11 mouse cellular contexts compared by ENCODE assay signal in genomic region chr16:33325704-33326455, GRCm38 (mm10). TPM values are rescaled to one million over a fixed set of nuclear protein-coding genes. Genes with fewer than 3 reads are reported as not detected.
DNase-seq lines count a peak whose midpoint lies in the region; ATAC-seq and TF ChIP-seq lines count a peak whose summit lies in the region.
"Had no signal": no experiment of that assay in that cellular context is flagged by ENCODE, and none has a peak within 500 bp of the region (broad histone marks: within the 10 kb centered on the region; RNA-seq: fewer than 3 reads in every experiment).

No protein-coding gene starts in this region.

- 39% methylated on average over 12 of the region's 12 CpGs for WGBS in lung, embryonic 16.5 days
- 26% methylated on average over 12 of the region's 12 CpGs for WGBS in embryonic facial prominence, embryonic 11.5 days
- 18% methylated on average over 12 of the region's 12 CpGs for WGBS in forebrain, postnatal 0 days
- WGBS in small intestine, adult 2 months: 27% methylated on average over 12 of the region's 12 CpGs
- 50% methylated on average over 12 of the region's 12 CpGs for WGBS in lung, postnatal 0 days

- no peak for TF ChIP-seq CTCF in forebrain, postnatal 0 days (IDR thresholded peaks at IDR 0.05; ENCODE audit: low read depth)
- no peak for TF ChIP-seq CTCF in small intestine, adult 2 months (IDR thresholded peaks at IDR 0.05; ENCODE audit: extremely low read depth, insufficient read length, insufficient replicate concordance, low read depth, low read length)
- no peak for TF ChIP-seq CTCF in lung, postnatal 0 days (IDR thresholded peaks at IDR 0.05)

- no peaks in the 10 kb centered on the region for H3K27me3 ChIP-seq in lung, embryonic 16.5 days (ENCODE audit: control insufficient read depth, insufficient read depth, low read depth, low read length)
- H3K27me3 ChIP-seq in embryonic facial prominence, embryonic 11.5 days (ENCODE audit: control insufficient read depth, insufficient read depth, low read length): no peaks in the 10 kb centered on the region
- H3K27me3 ChIP-seq in forebrain, postnatal 0 days (ENCODE audit: insufficient read depth, low read length): no peaks in the 10 kb centered on the region
- no peaks in the 10 kb centered on the region for H3K27me3 ChIP-seq in small intestine, adult 2 months (ENCODE audit: control insufficient read depth, insufficient read depth, low read length)
- H3K27me3 ChIP-seq in lung, postnatal 0 days (replicated peaks; ENCODE audit: insufficient read depth, low read length): no peaks in the 10 kb centered on the region
- H3K27me3 ChIP-seq: heart, embryonic 15.5 days had no signal

- no peak overlapping the region for H3K9ac ChIP-seq in lung, embryonic 16.5 days (ENCODE audit: low read length)
- H3K9ac ChIP-seq in embryonic facial prominence, embryonic 11.5 days (replicated peaks; ENCODE audit: low read length): no peak overlapping the region
- no peak overlapping the region for H3K9ac ChIP-seq in forebrain, postnatal 0 days
- no peak overlapping the region for H3K9ac ChIP-seq in lung, postnatal 0 days (replicated peaks; ENCODE audit: low read depth)
- H3K9ac ChIP-seq: heart, embryonic 15.5 days; liver, embryonic 12.5 days had no signal

- no peaks in the 10 kb centered on the region for H3K4me1 ChIP-seq in lung, embryonic 16.5 days (replicated peaks; ENCODE audit: control insufficient read depth, insufficient read depth, low read length)
- H3K4me1 ChIP-seq in embryonic facial prominence, embryonic 11.5 days (ENCODE audit: control insufficient read depth, insufficient read depth, low read length): no peaks in the 10 kb centered on the region
- no peaks in the 10 kb centered on the region for H3K4me1 ChIP-seq in forebrain, postnatal 0 days (ENCODE audit: insufficient read depth)
- H3K4me1 ChIP-seq in small intestine, adult 2 months (ENCODE audit: control insufficient read depth, insufficient read depth, insufficient read length, low read length): peaks cover 5% of the 10 kb centered on the region; the same call in 1 of the 2 replicates
- no peaks in the 10 kb centered on the region for H3K4me1 ChIP-seq in lung, postnatal 0 days (ENCODE audit: insufficient read depth, low read depth, low read length)
- H3K4me1 ChIP-seq: liver, embryonic 12.5 days had no signal

- no peaks in the 10 kb centered on the region for H3K36me3 ChIP-seq in lung, embryonic 16.5 days (ENCODE audit: control insufficient read depth, insufficient read depth, low read length)
- no peaks in the 10 kb centered on the region for H3K36me3 ChIP-seq in embryonic facial prominence, embryonic 11.5 days (replicated peaks; ENCODE audit: control insufficient read depth, insufficient read depth, low read depth, low read length)
- H3K36me3 ChIP-seq in forebrain, postnatal 0 days (ENCODE audit: insufficient read depth): no peaks in the 10 kb centered on the region
- H3K36me3 ChIP-seq in small intestine, adult 2 months (ENCODE audit: control insufficient read depth, insufficient read depth, low read length): no peaks in the 10 kb centered on the region
- H3K36me3 ChIP-seq in lung, postnatal 0 days (ENCODE audit: insufficient read depth, low read length): no peaks in the 10 kb centered on the region
- H3K36me3 ChIP-seq: heart, embryonic 15.5 days; liver, embryonic 12.5 days had no signal

- H3K9me3 ChIP-seq in lung, embryonic 16.5 days (ENCODE audit: control insufficient read depth, low read length): no peaks in the 10 kb centered on the region
- no peaks in the 10 kb centered on the region for H3K9me3 ChIP-seq in embryonic facial prominence, embryonic 11.5 days (replicated peaks; ENCODE audit: control insufficient read depth, low read length)
- no peaks in the 10 kb centered on the region for H3K9me3 ChIP-seq in forebrain, postnatal 0 days (ENCODE audit: low read length)
- H3K9me3 ChIP-seq in lung, postnatal 0 days (ENCODE audit: low read length): no peaks in the 10 kb centered on the region
- H3K9me3 ChIP-seq: heart, embryonic 15.5 days; liver, embryonic 12.5 days had no signal

- ATAC-seq in lung, embryonic 16.5 days (ENCODE audit: low read depth): peak; percentile 59; the same call in 1 of the 2 replicates
- ATAC-seq in embryonic facial prominence, embryonic 11.5 days (replicated peaks; ENCODE audit: insufficient number of reproducible peaks, low FRiP score, low TSS enrichment, low read depth): no peak
- ATAC-seq in forebrain, postnatal 0 days: 0 out of 2 replicates have a peak, but pooled peaks have one; percentile 27
- ATAC-seq in lung, postnatal 0 days: no peak
- ATAC-seq: liver, embryonic 12.5 days had no signal

- no peak for DNase-seq in lung, postnatal 10 days
- peak; percentile 53 for DNase-seq in embryonic facial prominence, embryonic 11.5 days (ENCODE audit: low spot score)
- no peak for DNase-seq in forebrain, postnatal 0 days
- no peak for DNase-seq in spleen, adult 18-20 months
- DNase-seq in lung, postnatal 0 days (ENCODE audit: low spot score): no peak
- no peak for DNase-seq in right cerebral cortex, postnatal 36 days (ENCODE audit: low spot score in 2 of 2)
- DNase-seq: kidney, adult 9 months had no signal

- TF ChIP-seq EP300 in lung, postnatal 0 days (IDR thresholded peaks at IDR 0.05): no peak

- TF ChIP-seq POLR2A in small intestine, adult 2 months (IDR thresholded peaks at IDR 0.05; ENCODE audit: low read depth, low read length): no peak

- H3K27ac ChIP-seq in lung, embryonic 16.5 days (ENCODE audit: low read length): no peak overlapping the region
- H3K27ac ChIP-seq in embryonic facial prominence, embryonic 11.5 days (replicated peaks; ENCODE audit: low read depth, low read length): no peak overlapping the region
- H3K27ac ChIP-seq in forebrain, postnatal 0 days (ENCODE audit: low read depth, low read length): no peak overlapping the region
- H3K27ac ChIP-seq in small intestine, adult 2 months (ENCODE audit: insufficient read depth, low read depth, low read length): peak overlapping the region; percentile 66
- no peak overlapping the region for H3K27ac ChIP-seq in lung, postnatal 0 days (ENCODE audit: low read length)
- H3K27ac ChIP-seq: heart, embryonic 15.5 days; liver, embryonic 12.5 days had no signal

- H3K4me2 ChIP-seq in lung, embryonic 16.5 days (ENCODE audit: low read depth, low read length): no peak overlapping the region; the same call in 1 of the 2 replicates
- H3K4me2 ChIP-seq in embryonic facial prominence, embryonic 11.5 days (ENCODE audit: low read depth, low read length): no peak overlapping the region
- no peak overlapping the region for H3K4me2 ChIP-seq in forebrain, postnatal 0 days (ENCODE audit: low read depth)
- H3K4me2 ChIP-seq in lung, postnatal 0 days (replicated peaks; ENCODE audit: low read depth, low read length): no peak overlapping the region
- H3K4me2 ChIP-seq: heart, embryonic 15.5 days; liver, embryonic 12.5 days had no signal

- no peak overlapping the region for H3K4me3 ChIP-seq in lung, embryonic 16.5 days (ENCODE audit: low read length)
- no peak overlapping the region for H3K4me3 ChIP-seq in embryonic facial prominence, embryonic 11.5 days (ENCODE audit: low read depth, low read length)
- H3K4me3 ChIP-seq in forebrain, postnatal 0 days (ENCODE audit: low read depth, low read length): no peak overlapping the region
- no peak overlapping the region for H3K4me3 ChIP-seq in small intestine, adult 2 months (ENCODE audit: low read depth, low read length)
- no peak overlapping the region for H3K4me3 ChIP-seq in lung, postnatal 0 days (ENCODE audit: low read depth, low read length)
- H3K4me3 ChIP-seq: heart, embryonic 15.5 days; liver, embryonic 12.5 days had no signal

RNA-seq across cellular contexts. Expression of gene Zfp148, which starts 54.8 kb away (rescaled TPM):
- 52.5 and 57.2 TPM in 2 replicates for polyA plus RNA-seq in lung, embryonic 16.5 days (2015; fragmentation: Nextera tagmentation; extraction: Ambion mirVana)
- polyA plus RNA-seq in embryonic facial prominence, embryonic 11.5 days (2014; fragmentation: Nextera tagmentation; extraction: Ambion mirVana): 51.8 and 52.9 TPM in 2 replicates
- 38.3 and 54.0 TPM in 2 replicates for total RNA-seq in forebrain, postnatal 0 days (2014; rRNA removed)
- 44.4 and 59.2 TPM in 2 replicates for polyA plus RNA-seq in forebrain, postnatal 0 days (2015; fragmentation: Nextera tagmentation; extraction: Ambion mirVana)
- 1.5 and 4.0 TPM in 2 replicates for polyA plus RNA-seq in small intestine, adult 2 months (2012; rRNA removed)
- polyA plus RNA-seq in lung, postnatal 0 days (2015; fragmentation: Nextera tagmentation; extraction: Ambion mirVana): 30.3 and 35.9 TPM in 2 replicates

Comparison
In these comparisons a context has a peak if more than half of its experiments do, and no peak if none do; other contexts are left out.
1. ATAC-seq: peak in lung, embryonic 16.5 days (single experiment) and forebrain, postnatal 0 days (single experiment); none in embryonic facial prominence, embryonic 11.5 days (single experiment) and lung, postnatal 0 days (single experiment).